Mouse (Mus musculus): ENCODE data around the gene Fmnl3. TPM values are rescaled to one million over a fixed set of nuclear protein-coding genes. Genes with fewer than 3 reads are reported as not detected.

Fmnl3 gene
- polyA plus RNA-seq, 1 experiment from 2014 or later: 14.0 TPM

DNA sequence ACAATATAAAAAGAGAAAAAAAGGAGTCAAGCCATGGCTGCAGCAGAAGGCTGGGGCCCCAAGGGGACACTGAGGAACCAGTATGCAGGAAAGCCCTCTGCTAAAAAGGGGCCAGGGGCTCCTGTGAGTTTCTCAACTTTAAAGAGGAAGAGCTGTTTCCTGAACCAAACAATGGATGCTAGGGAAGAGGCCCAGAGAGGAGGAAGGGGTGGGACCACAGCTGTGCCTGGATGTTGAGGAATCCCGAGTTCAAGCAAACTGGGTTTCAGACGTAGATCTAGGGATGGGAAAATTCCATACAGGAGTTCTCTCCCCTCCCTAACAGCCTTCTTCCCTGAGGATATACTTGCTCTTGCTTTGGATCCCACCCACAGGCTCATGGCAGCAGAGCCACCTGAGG is 43.9 kb downstream of the Fmnl3 start:
- H3K4me3 ChIP-seq: no peak overlapping the region
- H3K4me2 ChIP-seq: no peak overlapping the region
- H3K27ac ChIP-seq: peak overlapping the region; percentile 67
- no peak overlapping the region for H3K9ac ChIP-seq
- H3K9me3 ChIP-seq (replicated peaks): no peaks in the 10 kb centered on the region
- 52% methylated on average over 2 of the region's 2 CpGs for WGBS
- no peaks in the 10 kb centered on the region for H3K27me3 ChIP-seq
- peak; percentile 56; the same call in 1 of the 2 replicates for ATAC-seq (replicated peaks; ENCODE audit: insufficient number of reproducible peaks, insufficient read depth, low FRiP score, low read depth)
- H3K4me1 ChIP-seq (replicated peaks): peaks cover 28% of the 10 kb centered on the region
- H3K36me3 ChIP-seq: peaks cover 66% of the 10 kb centered on the region

DNA sequence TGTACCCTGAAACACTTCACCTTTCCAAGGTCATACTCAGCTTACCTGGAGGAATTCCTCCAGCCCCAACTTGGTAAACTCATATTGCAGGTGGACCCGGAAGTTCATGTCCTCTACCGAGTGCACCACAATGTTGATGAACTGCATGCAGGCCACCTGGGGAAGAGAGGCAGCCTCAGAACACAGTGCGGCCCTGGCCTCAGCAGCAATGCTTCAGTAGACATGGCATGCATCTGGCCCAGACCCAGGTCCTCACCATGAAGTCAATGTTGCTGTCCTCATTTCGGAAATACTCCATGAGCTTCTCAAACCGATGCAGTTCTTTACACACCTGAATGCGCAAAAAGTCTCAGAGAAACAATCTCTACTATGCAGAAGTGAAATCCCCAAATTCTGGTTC is 44.7 kb downstream of the Fmnl3 start:
- Histone ChIP-seq H3K9me3 (replicated peaks) (no peaks in the 10 kb centered on the region), H3K9ac (no peak overlapping the region), H3K4me1 (replicated peaks) (peaks cover 25% of the 10 kb centered on the region), H3K4me2 (no peak overlapping the region), H3K27ac (peak overlapping the region; percentile 62), H3K36me3 (peaks cover 67% of the 10 kb centered on the region), H3K4me3 (no peak overlapping the region), H3K27me3 (no peaks in the 10 kb centered on the region)
- ATAC-seq (replicated peaks; ENCODE audit: insufficient number of reproducible peaks, insufficient read depth, low FRiP score, low read depth): no peak
- WGBS: 90% methylated on average over 6 of the region's 6 CpGs

DNA sequence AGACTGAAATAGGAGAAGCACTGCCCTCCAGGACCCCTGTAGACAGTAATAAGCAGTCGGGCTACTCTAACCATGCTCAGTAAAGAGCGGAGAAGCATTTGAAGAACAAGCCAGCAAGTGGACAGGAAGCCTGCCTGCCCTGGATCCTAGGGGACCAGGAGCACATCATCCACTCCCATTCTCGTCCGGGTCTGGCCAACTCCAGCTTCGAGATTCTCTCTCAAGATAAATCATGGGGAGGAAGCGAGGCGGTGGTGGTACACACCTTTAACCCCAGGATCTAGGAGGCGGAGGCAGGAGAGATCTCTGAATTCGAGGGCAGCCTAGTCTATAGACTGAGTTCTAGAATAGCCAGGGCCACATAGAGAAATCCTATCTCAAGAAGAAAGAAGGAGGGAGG is 46.1 kb downstream of the Fmnl3 start:
- Histone ChIP-seq H3K9me3 (replicated peaks) (no peaks in the 10 kb centered on the region), H3K9ac (no peak overlapping the region), H3K4me1 (replicated peaks) (peaks cover 18% of the 10 kb centered on the region), H3K36me3 (peaks cover 78% of the 10 kb centered on the region), H3K27ac (no peak overlapping the region), H3K4me3 (no peak overlapping the region), H3K27me3 (no peaks in the 10 kb centered on the region), H3K4me2 (no peak overlapping the region)
- WGBS: 81% methylated on average over 9 of the region's 9 CpGs
- ATAC-seq (replicated peaks; ENCODE audit: insufficient number of reproducible peaks, insufficient read depth, low FRiP score, low read depth): no peak

GRCm38 (mm10) chr15:99320978-99321377 is 49.3 kb downstream of the Fmnl3 start:
- H3K9me3 ChIP-seq (replicated peaks): no peaks in the 10 kb centered on the region
- H3K4me3 ChIP-seq: no peak overlapping the region
- peaks cover 21% of the 10 kb centered on the region; the same call in 1 of the 2 replicates for H3K4me1 ChIP-seq (replicated peaks)
- no peak overlapping the region for H3K4me2 ChIP-seq
- H3K9ac ChIP-seq: no peak overlapping the region
- peaks cover 86% of the 10 kb centered on the region for H3K36me3 ChIP-seq
- peak overlapping the region; percentile 63 for H3K27ac ChIP-seq
- H3K27me3 ChIP-seq: no peaks in the 10 kb centered on the region
- ATAC-seq (replicated peaks; ENCODE audit: insufficient number of reproducible peaks, insufficient read depth, low FRiP score, low read depth): no peak
- WGBS: 73% methylated on average over 9 of the region's 9 CpGs

DNA sequence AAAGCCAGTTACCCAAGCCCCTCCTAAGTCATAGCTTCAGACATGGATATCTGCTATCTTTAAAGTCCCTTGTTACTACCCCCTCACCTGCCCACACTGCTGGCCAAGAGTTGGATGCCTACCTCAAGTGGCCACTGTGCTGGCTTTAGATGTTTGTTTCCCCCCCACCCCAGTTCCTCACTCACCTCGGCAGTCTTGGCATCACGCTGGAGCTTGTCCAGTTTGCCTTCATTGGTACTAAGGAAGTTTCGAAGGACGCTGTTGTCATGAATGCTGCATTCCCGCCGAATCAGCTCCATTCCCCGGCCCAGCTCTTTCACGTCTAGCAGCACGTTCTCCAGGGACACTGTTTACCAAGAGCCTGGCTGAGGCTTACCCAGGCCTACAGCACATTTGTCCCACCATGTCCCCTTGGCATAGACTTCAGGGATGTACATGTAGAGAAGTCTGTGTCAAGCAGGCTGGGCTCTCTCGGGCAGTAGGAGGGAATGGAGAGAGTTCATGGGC is 50.1 kb downstream of the Fmnl3 start:
- Histone ChIP-seq H3K9me3 (replicated peaks) (no peaks in the 10 kb centered on the region), H3K36me3 (peaks cover 93% of the 10 kb centered on the region), H3K9ac (no peak overlapping the region), H3K4me3 (no peak overlapping the region), H3K27ac (peak overlapping the region; percentile 63), H3K4me1 (replicated peaks) (peaks cover 19% of the 10 kb centered on the region; the same call in 1 of the 2 replicates), H3K27me3 (no peaks in the 10 kb centered on the region), H3K4me2 (no peak overlapping the region)
- ATAC-seq (replicated peaks; ENCODE audit: insufficient number of reproducible peaks, insufficient read depth, low FRiP score, low read depth): no peak
- 64% methylated on average over 10 of the region's 10 CpGs for WGBS

DNA sequence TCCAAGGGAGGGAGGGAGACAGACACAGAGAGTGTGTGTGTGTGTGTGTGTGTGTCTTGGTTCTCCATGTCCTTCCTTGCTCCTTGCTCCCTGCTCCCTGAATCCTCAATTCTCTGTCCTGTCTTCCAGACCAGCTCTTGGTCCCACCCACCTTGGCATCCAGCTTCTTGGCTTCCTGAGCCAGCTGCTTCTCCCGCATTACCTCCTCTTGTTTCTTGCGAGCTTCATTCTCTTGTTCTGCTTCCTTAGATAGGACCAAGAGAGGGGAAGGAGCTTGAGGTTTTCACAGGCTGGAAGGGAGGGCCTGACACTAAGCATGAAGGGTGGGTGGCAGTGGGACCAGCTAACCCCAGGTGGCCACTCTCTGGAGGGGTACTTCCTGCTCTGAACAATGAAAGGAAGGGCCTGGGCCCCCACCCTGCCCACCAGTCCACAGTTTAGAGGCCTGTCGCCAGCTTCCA is 50.8 kb downstream of the Fmnl3 start:
- no peak overlapping the region for H3K4me3 ChIP-seq
- peaks cover 19% of the 10 kb centered on the region; the same call in 1 of the 2 replicates for H3K4me1 ChIP-seq (replicated peaks)
- 45% methylated on average over 3 of the region's 3 CpGs for WGBS
- no peaks in the 10 kb centered on the region for H3K27me3 ChIP-seq
- peak overlapping the region; percentile 63 for H3K27ac ChIP-seq
- no peak overlapping the region for H3K9ac ChIP-seq
- H3K4me2 ChIP-seq: no peak overlapping the region
- ATAC-seq (replicated peaks; ENCODE audit: insufficient number of reproducible peaks, insufficient read depth, low FRiP score, low read depth): no peak
- peaks cover 91% of the 10 kb centered on the region for H3K36me3 ChIP-seq
- H3K9me3 ChIP-seq (replicated peaks): no peaks in the 10 kb centered on the region

DNA sequence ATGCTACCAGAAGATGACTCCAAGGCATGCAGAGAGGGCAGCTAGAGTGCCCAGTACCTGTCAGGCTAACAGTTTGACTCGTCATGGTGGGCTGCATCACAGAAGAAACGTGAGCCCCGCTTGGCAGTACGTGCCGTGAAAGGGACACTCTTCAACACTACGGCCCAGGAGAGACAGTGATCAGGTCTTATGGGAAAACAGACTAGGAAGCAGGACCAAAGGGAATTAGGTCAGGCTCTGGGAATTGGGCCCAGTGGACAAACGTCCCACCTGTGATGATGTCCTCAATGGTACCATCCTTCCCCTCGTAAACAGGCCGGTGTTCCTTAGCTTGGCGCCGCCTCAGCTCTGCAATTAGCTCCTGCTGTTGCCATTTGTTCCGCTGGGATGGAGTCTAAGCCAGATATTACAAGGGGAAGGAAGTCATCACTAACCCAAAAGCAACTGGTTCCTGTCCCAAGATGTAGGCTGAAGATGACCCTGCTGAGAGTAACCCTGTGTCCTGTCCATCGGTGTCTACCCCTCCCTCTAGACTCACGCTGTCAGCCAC is 51.3 kb downstream of the Fmnl3 start:
- no peak overlapping the region for H3K4me2 ChIP-seq
- WGBS: 78% methylated on average over 14 of the region's 14 CpGs
- peaks cover 19% of the 10 kb centered on the region; the same call in 1 of the 2 replicates for H3K4me1 ChIP-seq (replicated peaks)
- peaks cover 91% of the 10 kb centered on the region for H3K36me3 ChIP-seq
- ATAC-seq (replicated peaks; ENCODE audit: insufficient number of reproducible peaks, insufficient read depth, low FRiP score, low read depth): no peak
- H3K9me3 ChIP-seq (replicated peaks): no peaks in the 10 kb centered on the region
- no peak overlapping the region for H3K9ac ChIP-seq
- H3K4me3 ChIP-seq: no peak overlapping the region
- H3K27ac ChIP-seq: peak overlapping the region; percentile 63
- no peaks in the 10 kb centered on the region for H3K27me3 ChIP-seq

DNA sequence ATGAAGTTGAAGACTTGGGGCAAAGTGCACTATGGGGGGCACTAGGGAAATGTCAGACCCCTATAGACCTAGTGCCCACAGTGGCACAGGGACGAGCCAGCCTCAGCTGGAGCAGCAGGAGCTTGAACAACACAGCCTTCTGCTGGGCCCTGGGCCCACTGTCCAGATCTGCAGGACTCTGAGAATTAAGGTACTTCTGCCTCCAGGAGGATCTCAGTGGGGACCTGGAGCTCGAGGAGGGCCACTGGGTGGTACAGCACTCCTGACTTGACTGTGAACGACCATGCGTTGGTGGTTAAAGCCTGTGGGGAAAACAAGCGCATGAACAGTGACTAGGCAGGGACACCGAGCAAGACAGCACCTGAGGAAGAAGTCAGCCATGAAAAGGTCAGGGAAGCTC is 52.2 kb downstream of the Fmnl3 start:
- peaks cover 85% of the 10 kb centered on the region for H3K36me3 ChIP-seq
- peaks cover 19% of the 10 kb centered on the region; the same call in 1 of the 2 replicates for H3K4me1 ChIP-seq (replicated peaks)
- ATAC-seq (replicated peaks; ENCODE audit: insufficient number of reproducible peaks, insufficient read depth, low FRiP score, low read depth): no peak

GRCm38 (mm10) chr15:99317267-99317651 is 53.0 kb downstream of the Fmnl3 start:
- WGBS: 76% methylated on average over 2 of the region's 2 CpGs
- H3K27me3 ChIP-seq: no peaks in the 10 kb centered on the region
- no peak overlapping the region for H3K4me2 ChIP-seq
- H3K27ac ChIP-seq: peak overlapping the region; percentile 63
- H3K36me3 ChIP-seq: peaks cover 78% of the 10 kb centered on the region
- no peak overlapping the region for H3K4me3 ChIP-seq
- no peak overlapping the region for H3K9ac ChIP-seq
- ATAC-seq (replicated peaks; ENCODE audit: insufficient number of reproducible peaks, insufficient read depth, low FRiP score, low read depth): 0 out of 2 replicates have a peak, but pooled peaks have one; percentile 23
- H3K9me3 ChIP-seq (replicated peaks): no peaks in the 10 kb centered on the region
- H3K4me1 ChIP-seq (replicated peaks): peaks cover 19% of the 10 kb centered on the region; the same call in 1 of the 2 replicates

More for the DNA sequence above, 52.2 kb downstream of the Fmnl3 start:
- peak overlapping the region; percentile 63 for H3K27ac ChIP-seq
- no peaks in the 10 kb centered on the region for H3K9me3 ChIP-seq (replicated peaks)
- H3K4me3 ChIP-seq: no peak overlapping the region
- 83% methylated on average over 6 of the region's 6 CpGs for WGBS
- no peaks in the 10 kb centered on the region for H3K27me3 ChIP-seq
- no peak overlapping the region for H3K9ac ChIP-seq
- H3K4me2 ChIP-seq: no peak overlapping the region

DNA sequence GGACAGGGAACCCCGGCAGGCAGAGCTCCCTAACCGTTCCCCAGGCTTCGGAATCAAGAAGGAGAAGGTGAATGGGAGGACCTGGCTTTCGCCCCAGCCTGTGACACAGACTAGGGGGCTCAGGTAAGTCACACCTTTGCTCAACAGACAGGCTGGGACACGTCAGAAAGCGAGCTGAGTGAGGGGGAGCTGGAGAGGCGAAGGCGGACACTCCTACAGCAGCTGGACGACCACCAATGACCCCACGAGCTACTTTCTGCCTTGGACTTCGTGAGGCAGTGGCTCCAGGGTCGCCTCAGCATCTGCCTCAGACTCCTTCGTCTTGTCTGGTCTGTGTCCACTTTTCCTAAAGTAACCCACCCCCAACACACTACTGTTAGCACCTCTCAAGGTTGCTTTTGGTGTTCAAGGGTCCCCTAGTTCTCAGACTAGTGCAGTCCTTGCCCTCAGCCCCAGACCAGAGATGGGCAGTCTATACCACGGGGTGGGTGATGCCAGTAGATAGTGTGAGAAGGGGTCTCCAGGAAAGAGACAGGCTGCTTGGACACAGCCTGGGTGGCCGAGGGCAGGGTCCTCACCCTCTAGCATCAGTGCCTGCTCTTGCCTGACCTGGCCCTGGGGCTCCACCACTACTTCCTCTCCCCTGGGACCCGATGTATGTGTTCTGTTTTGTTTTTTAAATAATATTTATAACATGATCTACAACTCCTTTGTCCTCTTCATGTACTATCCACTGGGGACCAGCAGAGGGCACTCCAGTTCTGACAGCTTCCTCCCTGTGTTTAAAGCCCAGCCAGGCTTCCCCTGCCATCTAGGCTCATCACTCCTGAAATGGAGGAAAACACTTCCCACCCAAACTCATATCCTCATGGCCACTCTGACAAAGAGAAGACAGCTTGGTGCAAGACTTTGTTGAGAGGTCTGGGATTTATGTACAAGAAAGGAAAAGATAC is 53.7 kb downstream of the Fmnl3 start:
- H3K4me2 ChIP-seq: no peak overlapping the region
- H3K27ac ChIP-seq: peak overlapping the region; percentile 70
- peaks cover 78% of the 10 kb centered on the region for H3K36me3 ChIP-seq
- H3K4me1 ChIP-seq (replicated peaks): peaks cover 18% of the 10 kb centered on the region; the same call in 1 of the 2 replicates
- H3K9ac ChIP-seq: no peak overlapping the region
- H3K4me3 ChIP-seq: no peak overlapping the region
- peak; percentile 19; the same call in 1 of the 2 replicates for ATAC-seq (replicated peaks; ENCODE audit: insufficient number of reproducible peaks, insufficient read depth, low FRiP score, low read depth)
- 70% methylated on average over 16 of the region's 16 CpGs for WGBS
- H3K27me3 ChIP-seq: no peaks in the 10 kb centered on the region
- no peaks in the 10 kb centered on the region for H3K9me3 ChIP-seq (replicated peaks)

- Histone ChIP-seq H3K27ac (0 out of 2 replicates have a peak overlapping the region, but pooled peaks have one; percentile 12), H3K27me3 (no peaks in the 10 kb centered on the region), H3K4me3 (no peak overlapping the region), H3K9me3 (replicated peaks) (no peaks in the 10 kb centered on the region), H3K4me2 (no peak overlapping the region), H3K9ac (no peak overlapping the region), H3K36me3 (peaks cover 79% of the 10 kb centered on the region), H3K4me1 (replicated peaks) (peaks cover 6% of the 10 kb centered on the region; the same call in 1 of the 2 replicates)
- WGBS: 84% methylated on average over 16 of the region's 16 CpGs
- no peak for ATAC-seq (replicated peaks; ENCODE audit: insufficient number of reproducible peaks, insufficient read depth, low FRiP score, low read depth)
Measured at GRCm38 (mm10) chr15:99314891-99315290, 55.4 kb downstream of the Fmnl3 start.
